Mouse (Mus musculus) midbrain, postnatal 0 days (tissue): ENCODE measurements around the gene Nkx1-2. TPM values are rescaled to one million over a fixed set of nuclear protein-coding genes. Genes with fewer than 3 reads are reported as not detected.
A peak's percentile ranks its signal among the peaks of the same experiment; 100 is the strongest.

Experiments
- ATAC-seq: fragments of 200-750 bp; cut with Nextera tagmentation; 2 replicates; pipeline ENCODE4 v1.8.0; 2017; ENCODE audit warnings: moderate number of reproducible peaks, mild to moderate bottlenecking, moderate TSS enrichment, moderate library complexity; ENCODE audit not compliant: low FRiP score
- DNase-seq: peaks from one replicate; pipeline ENCODE4 v3.0.0-alpha.2; 2015; ENCODE audit warnings: low spot score
- H3K27ac ChIP-seq: fragments of 300-500 bp; sonication (generic); 2 replicates; pipeline ENCODE4 v1.5.1; 2014; ENCODE audit warnings: low read depth, mild to moderate bottlenecking, low read length, mixed read lengths
- H3K27me3 ChIP-seq: fragments of 300-500 bp; sonication (generic); 2 replicates; pipeline ENCODE4 v1.6.1; 2014; ENCODE audit warnings: low read length, control low read depth, mixed read lengths; ENCODE audit not compliant: insufficient read depth
- H3K36me3 ChIP-seq: fragments of 300-500 bp; sonication (generic); 2 replicates; pipeline ENCODE4 v1.6.1; 2014; ENCODE audit warnings: low read length, control low read depth, mixed read lengths; ENCODE audit not compliant: insufficient read depth
- H3K4me1 ChIP-seq: fragments of 300-500 bp; sonication (generic); 2 replicates; pipeline ENCODE4 v1.6.1; 2014; ENCODE audit warnings: mild to moderate bottlenecking, control low read depth, antibody characterized with exemption, low read length, mixed read lengths; ENCODE audit not compliant: insufficient read depth
- H3K4me2 ChIP-seq: fragments of 300-500 bp; sonication (generic); 2 replicates; pipeline ENCODE4 v1.6.1; 2014; ENCODE audit warnings: low read depth, mild to moderate bottlenecking, low read length, mixed read lengths; ENCODE audit not compliant: poor library complexity, severe bottlenecking
- H3K4me3 ChIP-seq: fragments of 300-500 bp; sonication (generic); 2 replicates; pipeline ENCODE4 v1.5.1; 2014; ENCODE audit warnings: low read depth, mild to moderate bottlenecking, low read length, moderate library complexity
- H3K9ac ChIP-seq: fragments of 300-500 bp; sonication (generic); replicated peaks from 2 replicates; pipeline ENCODE4 v1.6.1; 2014; ENCODE audit warnings: mild to moderate bottlenecking, low read length, moderate library complexity, mixed read lengths; ENCODE audit not compliant: poor library complexity, severe bottlenecking
- H3K9me3 ChIP-seq: fragments of 300-500 bp; sonication (generic); 2 replicates; pipeline ENCODE4 v1.6.1; 2016; ENCODE audit warnings: low read length, control low read depth
- CTCF ChIP-seq: IDR thresholded peaks from 2 replicates; pipeline ENCODE4 v1.5.1; 2016; ENCODE audit warnings: antibody characterized with exemption, mild to moderate bottlenecking
- WGBS: fragments of 180-500 bp; shearing (Covaris S2); extraction: QIAGEN DNeasy Blood & Tissue Kit; methylation state at CpG from one replicate; pipeline ENCODE4 v1.1.7; 2014; 5-methylcytosine and 5-hydroxymethylcytosine counted together
- polyA plus RNA-seq: library from polyadenylated mRNA; unstranded; fragments of >200 nt; fragmentation: Nextera tagmentation; extraction: Ambion mirVana; gene quantifications from 2 replicates; pipeline ENCODE4 v1.2.1, GENCODE M21; 2015
- total RNA-seq: library from RNA; depleted of rRNA; stranded (reverse); fragments of >200 nt; gene quantifications from 2 replicates; pipeline ENCODE4 v1.2.3, GENCODE M21; 2014

Gene Nkx1-2
- total and polyA plus RNA-seq, 2 experiments from 2014 or later, result 0.10 to 0.60 TPM

GRCm38 (mm10) chr7:132570071-132570470 lies 29.4 kb downstream of the Nkx1-2 start:
- Histone ChIP-seq H3K27me3 (no peaks in the 10 kb centered on the region), H3K4me1 (no peaks in the 10 kb centered on the region), H3K27ac (no peak overlapping the region), H3K4me2 (no peak overlapping the region), H3K4me3 (no peak overlapping the region), H3K9me3 (no peaks in the 10 kb centered on the region), H3K9ac (no peak overlapping the region), H3K36me3 (peaks cover 6% of the 10 kb centered on the region; the same call in 1 of the 2 replicates)
- no peak for TF ChIP-seq CTCF
- peak; percentile 30 for DNase-seq
- 84% methylated on average over 5 of the region's 5 CpGs for whole genome bisulfite sequencing
- ATAC-seq, result no peak

GRCm38 (mm10) chr7:132568817-132569216 lies 30.6 kb downstream of the Nkx1-2 start:
- H3K9me3 ChIP-seq, result no peaks in the 10 kb centered on the region
- ATAC-seq, result no peak
- 86% methylated on average over 6 of the region's 6 CpGs for WGBS

GRCm38 (mm10) chr7:132565831-132566230 lies 33.6 kb downstream of the Nkx1-2 start:
- ATAC-seq (no peak), DNase-seq (no peak)
- H3K9ac ChIP-seq, result no peak overlapping the region
- H3K4me3 ChIP-seq, result no peak overlapping the region
- H3K4me1 ChIP-seq, result no peaks in the 10 kb centered on the region
- 53% methylated on average over 1 of the region's 1 CpGs for WGBS
- no peaks in the 10 kb centered on the region for H3K9me3 ChIP-seq
- TF ChIP-seq CTCF, result no peak
- H3K4me2 ChIP-seq, result no peak overlapping the region
- no peak overlapping the region for H3K27ac ChIP-seq
- H3K27me3 ChIP-seq, result no peaks in the 10 kb centered on the region
- H3K36me3 ChIP-seq, result peaks cover 36% of the 10 kb centered on the region

More at GRCm38 (mm10) chr7:132568817-132569216, 30.6 kb downstream of the Nkx1-2 start:
- Histone ChIP-seq H3K9ac (no peak overlapping the region), H3K4me1 (no peaks in the 10 kb centered on the region), H3K36me3 (peaks cover 13% of the 10 kb centered on the region), H3K27ac (no peak overlapping the region), H3K4me2 (no peak overlapping the region), H3K27me3 (no peaks in the 10 kb centered on the region), H3K4me3 (no peak overlapping the region)
- DNase-seq, result no peak
- TF ChIP-seq CTCF, result no peak

DNA sequence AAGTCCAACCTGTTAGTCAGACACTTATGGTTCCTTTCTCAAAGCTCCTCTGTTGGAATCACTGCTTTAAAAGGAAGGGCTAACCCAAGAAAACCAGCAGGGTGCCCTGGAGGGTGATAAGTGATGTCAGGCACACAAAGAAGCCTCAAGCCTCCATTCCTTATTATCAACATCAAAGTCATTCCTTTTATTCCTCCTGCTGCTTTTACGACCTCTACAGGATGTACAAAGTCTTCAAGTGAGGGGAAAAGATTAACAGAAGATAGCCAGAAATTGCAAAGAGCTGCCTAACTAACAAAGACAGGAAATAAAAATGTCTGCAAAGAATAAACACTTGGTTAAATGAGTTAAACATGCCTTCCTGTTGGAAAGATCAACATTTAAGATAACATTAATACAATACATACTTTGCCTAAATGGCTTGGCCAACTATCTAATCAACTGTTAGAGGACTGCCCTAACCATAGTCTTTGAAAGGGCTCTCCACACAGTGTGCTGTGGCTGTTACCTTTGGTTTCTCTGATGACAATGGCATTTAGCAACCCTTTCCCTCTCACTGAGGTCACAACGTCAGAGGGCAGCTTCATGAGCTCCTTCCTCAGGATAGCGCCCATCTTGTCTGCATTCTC lies 40.2 kb downstream of the Nkx1-2 start:
- no peak for ATAC-seq
- Histone ChIP-seq H3K9ac (no peak overlapping the region), H3K4me1 (no peaks in the 10 kb centered on the region), H3K4me2 (no peak overlapping the region), H3K9me3 (no peaks in the 10 kb centered on the region), H3K4me3 (no peak overlapping the region), H3K36me3 (peaks cover 55% of the 10 kb centered on the region), H3K27me3 (no peaks in the 10 kb centered on the region), H3K27ac (no peak overlapping the region)
- no peak for TF ChIP-seq CTCF
- no peak for DNase-seq
- 77% methylated on average over 3 of the region's 3 CpGs for WGBS

DNA sequence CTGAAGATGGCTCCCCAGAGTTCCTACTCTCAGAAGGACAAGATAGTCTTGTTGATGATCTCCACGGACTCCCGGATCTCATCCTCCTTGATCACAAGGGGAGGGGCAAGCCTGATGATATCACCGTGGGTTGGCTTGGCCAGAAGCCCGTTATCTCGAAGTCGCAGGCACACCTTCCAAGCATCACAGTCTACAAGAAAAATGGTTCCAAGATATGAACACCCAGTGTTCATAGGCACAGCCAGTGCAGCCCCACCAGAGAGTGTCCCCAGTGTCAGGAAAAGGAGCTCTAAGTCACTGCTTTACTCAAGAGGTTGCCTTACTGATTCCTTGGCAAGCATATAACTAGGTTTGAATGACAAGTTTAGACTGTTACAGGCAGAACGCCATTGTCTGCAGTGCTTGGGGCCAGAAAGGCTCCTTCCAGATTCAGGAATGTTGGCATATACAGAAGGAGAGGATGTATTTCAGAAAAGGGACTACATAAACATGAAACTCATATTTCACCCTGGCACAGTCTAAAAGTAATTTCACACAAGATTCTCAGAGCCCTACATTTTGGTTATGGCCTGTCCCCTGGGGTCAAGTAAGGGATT lies 41.2 kb downstream of the Nkx1-2 start:
- Histone ChIP-seq H3K27ac (no peak overlapping the region), H3K9me3 (no peaks in the 10 kb centered on the region), H3K4me3 (no peak overlapping the region), H3K4me1 (no peaks in the 10 kb centered on the region), H3K9ac (no peak overlapping the region), H3K4me2 (no peak overlapping the region), H3K36me3 (peaks cover 51% of the 10 kb centered on the region), H3K27me3 (no peaks in the 10 kb centered on the region)
- TF ChIP-seq CTCF, result no peak
- 92% methylated on average over 7 of the region's 7 CpGs for WGBS
- ATAC-seq, result no peak
- no peak for DNase-seq

- 89% methylated on average over 5 of the region's 5 CpGs for whole genome bisulfite sequencing
Observed at GRCm38 (mm10) chr7:132556575-132556974, 42.9 kb downstream of the Nkx1-2 start.

More at GRCm38 (mm10) chr7:132556575-132556974, 42.9 kb downstream of the Nkx1-2 start:
- no peak for ATAC-seq
- Histone ChIP-seq H3K9ac (no peak overlapping the region), H3K4me3 (no peak overlapping the region), H3K4me1 (no peaks in the 10 kb centered on the region), H3K27me3 (no peaks in the 10 kb centered on the region), H3K4me2 (no peak overlapping the region), H3K27ac (no peak overlapping the region), H3K36me3 (peaks cover 34% of the 10 kb centered on the region), H3K9me3 (no peaks in the 10 kb centered on the region)
- no peak for DNase-seq
- TF ChIP-seq CTCF, result no peak
